Mouse (Mus musculus) macrophage (primary cell): ENCODE data around the gene Kcnj9. TPM values are rescaled to one million over a fixed set of nuclear protein-coding genes. Genes with fewer than 3 reads are reported as not detected.
A peak's percentile ranks its signal among the peaks of the same experiment; 100 is the strongest.

ENCODE experiments used
- H3K27ac ChIP-seq: fragments of 350-480 bp; formaldehyde crosslinking; 2 replicates; pipeline ENCODE4 v1.9.0; 2021
- H3K36me3 ChIP-seq: fragments of 350-480 bp; formaldehyde crosslinking; 2 replicates; pipeline ENCODE4 v1.9.0; 2021; ENCODE audit errors: inconsistent target
- H3K4me3 ChIP-seq: fragments of 350-480 bp; formaldehyde crosslinking; 2 replicates; pipeline ENCODE4 v1.9.0; 2021; ENCODE audit errors: inconsistent target
- H3K79me2 ChIP-seq: fragments of 350-480 bp; formaldehyde crosslinking; 2 replicates; pipeline ENCODE4 v1.9.0; 2021; ENCODE audit errors: inconsistent target
- WGBS: methylation state at CpG from one replicate; pipeline ENCODE4 v1.1.7; 2026; ENCODE audit warnings: inconsistent platforms; ENCODE audit not compliant: missing documents; 5-methylcytosine and 5-hydroxymethylcytosine counted together
- polyA plus RNA-seq: library from polyadenylated mRNA; stranded (reverse); fragments of 250-400 nt; gene quantifications from 3 replicates; pipeline ENCODE4 v1.2.4, GENCODE M21; 2018; ENCODE audit warnings: inconsistent platforms
- total RNA-seq, 78 experiments: library from RNA; depleted of rRNA; stranded (reverse); fragments of 250-400 nt; gene quantifications; 1 replicate in 9 of 78; 2 replicates in 24 of 78; 3 replicates in 43 of 78; 4 replicates in 2 of 78; pipeline ENCODE4 v1.2.4; 2018; ENCODE audit warnings: inconsistent platforms in 56 of 78

Kcnj9 gene
- total RNA-seq (2018; cell fraction: chromatin; rRNA removed), result under 1 TPM in 5 of 26 experiments, not detected in 21; 0.17 to 0.40 (median 0.33) TPM
- total RNA-seq (2018; cell fraction: cytosol; rRNA removed), result under 1 TPM in 1 of 26 experiments, not detected in 25; 0.03 TPM
- under 1 TPM in 6 of 26 experiments, not detected in 20; 0.24 to 0.59 (median 0.31) TPM for total RNA-seq (2018; cell fraction: nucleus; rRNA removed)
- polyA plus RNA-seq, result 0.06 to 0.33 TPM in 2 of 3 replicates, not detected in the other

DNA sequence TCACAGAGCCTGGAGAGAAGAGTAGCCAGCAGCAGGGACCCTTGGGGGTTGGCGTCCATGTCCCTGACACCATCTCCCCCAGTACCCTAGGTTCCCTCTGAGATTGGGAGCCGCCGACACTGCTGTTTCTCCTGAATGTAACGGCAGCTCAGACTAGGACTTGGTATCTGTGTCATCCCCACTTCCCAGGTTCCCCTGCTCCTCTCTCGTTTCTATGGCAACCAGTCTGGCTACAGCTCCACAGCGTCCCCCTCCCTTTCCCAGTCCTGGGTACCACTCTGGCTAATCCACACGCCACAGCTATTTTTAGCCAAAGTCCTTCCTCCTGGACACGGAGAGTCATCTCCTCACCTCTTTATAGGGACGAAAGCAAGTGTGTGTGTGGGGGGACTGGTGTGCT is at the start of gene Kcnj9:
Kcnj9 (minus strand) TSS at position 188 of the 400 bp plus-strand sequence.
- Histone ChIP-seq H3K36me3 (no peaks in the 10 kb centered on the region), H3K27ac (no peak within 1 kb of the TSS), H3K4me3 (no peak within 1 kb of the TSS), H3K79me2 (no peaks in the 10 kb centered on the region)
- 72% methylated on average over 9 of the region's 9 CpGs for WGBS

DNA sequence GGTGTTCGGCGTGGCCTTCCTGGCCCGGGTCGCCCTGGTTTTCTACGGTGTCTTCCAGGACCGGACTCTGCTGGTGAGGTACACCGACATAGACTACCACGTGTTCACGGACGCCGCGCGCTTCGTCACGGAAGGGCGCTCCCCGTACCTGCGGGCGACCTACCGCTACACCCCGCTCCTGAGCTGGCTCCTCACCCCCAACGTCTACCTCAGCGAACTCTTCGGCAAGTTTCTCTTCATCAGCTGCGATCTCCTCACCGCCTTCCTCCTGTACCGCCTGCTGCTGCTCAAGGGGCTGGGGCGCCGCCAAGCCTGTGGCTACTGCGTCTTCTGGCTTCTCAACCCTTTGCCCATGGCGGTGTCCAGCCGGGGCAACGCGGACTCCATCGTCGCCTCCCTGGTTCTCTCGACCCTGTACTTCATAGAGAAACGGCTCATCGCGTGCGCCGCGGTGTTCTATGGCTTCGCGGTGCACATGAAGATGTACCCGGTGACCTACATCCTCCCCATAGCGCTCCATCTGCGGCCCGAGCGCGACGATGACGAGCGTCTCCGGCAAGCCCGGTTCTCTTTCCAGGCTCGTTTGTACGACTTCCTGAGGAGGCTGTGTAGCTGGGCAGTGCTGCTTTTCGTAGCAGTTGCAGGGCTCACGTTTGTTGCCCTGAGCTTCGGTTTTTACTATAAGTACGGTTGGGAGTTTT is 47.8 kb upstream of the Kcnj9 start:
- peak overlapping the region; percentile 77 for H3K4me3 ChIP-seq
- peaks cover 17% of the 10 kb centered on the region; the same call in 1 of the 2 replicates for H3K36me3 ChIP-seq
- WGBS, result under 1% methylated on average over 62 of the region's 62 CpGs
- H3K27ac ChIP-seq, result peak overlapping the region; percentile 28; the same call in 1 of the 2 replicates
- peaks cover 54% of the 10 kb centered on the region for H3K79me2 ChIP-seq

DNA sequence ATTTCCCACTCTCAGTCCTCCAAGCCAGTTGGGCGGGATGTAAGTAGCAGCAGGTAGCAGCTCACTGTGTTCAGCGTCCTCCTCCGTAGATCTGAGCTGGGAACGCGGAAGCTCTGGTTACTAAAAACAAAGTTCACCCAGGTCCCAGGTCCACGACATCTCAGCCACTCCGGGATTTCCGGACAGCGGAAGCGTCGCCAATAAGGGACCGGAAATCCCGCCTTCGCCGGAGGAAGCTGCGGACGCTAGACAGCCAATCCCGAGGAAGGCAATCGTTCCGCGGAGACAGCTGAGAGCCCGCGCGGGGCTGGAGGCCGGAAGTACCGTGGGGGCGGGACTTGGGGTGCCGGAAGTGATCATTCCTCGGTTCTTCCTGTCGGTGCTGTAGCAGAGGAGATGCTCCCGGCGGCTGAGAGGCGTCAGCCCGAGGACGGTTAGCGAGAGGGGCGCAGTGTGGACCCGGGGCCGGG is 47.1 kb upstream of the Kcnj9 start, which contains the start of gene Pigm:
Pigm (plus strand) TSS at position 349 of the 470 bp plus-strand sequence.
- WGBS, result 0% methylated on average over 39 of the region's 39 CpGs
- H3K4me3 ChIP-seq, result peak within 1 kb of the TSS; percentile 77

DNA sequence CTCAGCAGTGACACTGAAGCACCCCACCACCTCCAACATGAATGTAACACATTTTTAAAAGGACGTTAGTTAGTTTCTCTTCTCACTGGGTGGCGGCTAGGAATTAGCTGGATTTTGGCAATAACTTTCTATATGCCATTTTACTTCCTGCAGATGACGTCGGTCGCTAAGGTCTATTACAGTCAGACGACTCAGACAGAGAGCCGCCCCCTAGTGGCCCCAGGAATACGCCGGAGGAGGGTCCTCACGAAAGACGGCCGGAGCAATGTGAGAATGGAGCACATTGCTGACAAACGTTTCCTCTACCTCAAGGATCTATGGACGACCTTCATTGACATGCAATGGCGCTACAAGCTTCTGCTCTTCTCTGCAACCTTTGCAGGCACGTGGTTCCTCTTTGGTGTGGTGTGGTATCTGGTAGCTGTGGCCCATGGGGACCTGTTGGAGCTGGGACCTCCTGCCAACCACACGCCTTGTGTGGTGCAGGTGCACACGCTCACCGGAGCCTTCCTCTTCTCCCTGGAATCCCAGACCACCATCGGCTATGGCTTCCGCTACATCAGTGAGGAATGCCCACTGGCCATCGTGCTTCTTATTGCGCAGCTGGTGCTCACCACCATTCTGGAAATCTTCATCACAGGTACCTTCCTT is 39.8 kb upstream of the Kcnj9 start:
- Histone ChIP-seq H3K36me3 (no peaks in the 10 kb centered on the region), H3K4me3 (no peak overlapping the region), H3K79me2 (no peaks in the 10 kb centered on the region), H3K27ac (no peak overlapping the region)
- WGBS, result 39% methylated on average over 22 of the region's 23 CpGs

More for the DNA sequence above, 47.1 kb upstream of the Kcnj9 start, which contains the start of gene Pigm:
- H3K27ac ChIP-seq, result peak within 1 kb of the TSS; percentile 62
- peaks cover 47% of the 10 kb centered on the region for H3K79me2 ChIP-seq
- H3K36me3 ChIP-seq, result peaks cover 10% of the 10 kb centered on the region; the same call in 1 of the 2 replicates

DNA sequence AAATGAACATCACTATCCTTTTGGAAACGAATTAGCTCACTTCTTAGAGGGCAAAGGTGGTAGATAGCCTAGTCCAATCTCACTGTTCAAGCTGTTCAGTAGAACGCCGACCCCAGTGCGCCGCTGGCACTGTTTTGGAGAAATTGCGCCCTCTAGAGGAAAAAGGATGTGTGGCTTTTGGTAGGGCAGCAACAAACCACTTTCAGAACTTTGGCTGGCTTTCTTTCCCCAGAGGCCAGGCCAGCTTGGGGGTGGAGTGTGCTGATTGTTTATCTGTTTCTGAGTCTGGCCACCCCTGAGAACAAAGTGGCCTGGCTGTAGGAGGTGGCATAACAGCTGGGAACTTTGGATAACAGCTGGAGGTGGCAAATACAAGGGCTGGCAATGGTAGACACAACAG is 35.6 kb upstream of the Kcnj9 start:
- 23% methylated on average over 6 of the region's 6 CpGs for WGBS
- Histone ChIP-seq H3K36me3 (no peaks in the 10 kb centered on the region), H3K79me2 (no peaks in the 10 kb centered on the region), H3K27ac (no peak overlapping the region), H3K4me3 (no peak overlapping the region; the same call in 1 of the 2 replicates)

DNA sequence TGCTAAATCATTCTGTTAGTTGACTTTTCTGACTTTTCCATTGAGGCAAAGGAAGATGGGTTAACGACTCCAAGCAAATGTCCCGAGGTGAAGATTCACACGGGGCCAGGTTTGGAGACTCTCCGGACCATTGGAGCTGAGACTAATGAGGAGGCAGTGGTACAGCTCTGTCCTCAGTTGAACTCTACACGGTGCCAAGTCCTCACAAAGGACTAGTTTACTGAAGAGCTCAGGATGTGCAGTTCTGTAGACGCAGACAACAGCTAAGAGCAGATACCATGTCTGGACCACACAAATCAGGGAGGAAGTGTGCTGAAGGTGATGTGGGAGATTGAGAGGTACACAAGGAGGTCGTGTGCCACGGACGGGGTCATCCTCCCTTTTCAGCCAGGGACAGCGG is 29.2 kb upstream of the Kcnj9 start:
- 85% methylated on average over 10 of the region's 10 CpGs for WGBS
- Histone ChIP-seq H3K4me3 (no peak overlapping the region), H3K79me2 (no peaks in the 10 kb centered on the region), H3K36me3 (no peaks in the 10 kb centered on the region), H3K27ac (no peak overlapping the region)

DNA sequence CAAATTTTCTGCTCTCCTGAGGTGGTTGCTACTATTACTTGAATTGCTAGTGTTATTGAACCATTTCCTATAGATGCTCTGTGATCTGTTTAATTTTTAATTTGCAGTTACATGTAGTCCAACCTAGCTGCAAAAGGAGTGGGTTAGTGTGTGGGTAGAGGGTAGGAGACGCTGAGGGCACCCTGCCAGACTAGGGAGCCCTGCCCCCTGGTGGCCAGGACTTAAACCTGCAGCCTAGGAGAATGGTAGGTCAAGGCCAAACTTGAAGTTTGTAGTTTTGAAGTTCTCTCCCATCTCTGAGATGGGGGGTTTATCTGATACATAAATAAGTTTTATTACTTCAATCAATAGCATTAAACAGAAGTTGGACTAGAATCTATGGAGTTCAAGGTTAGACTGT is 28.4 kb upstream of the Kcnj9 start:
- no peaks in the 10 kb centered on the region for H3K36me3 ChIP-seq
- no peaks in the 10 kb centered on the region for H3K79me2 ChIP-seq
- 0% methylated on average over 1 of the region's 1 CpGs for WGBS
- H3K27ac ChIP-seq, result no peak overlapping the region
- no peak overlapping the region for H3K4me3 ChIP-seq

DNA sequence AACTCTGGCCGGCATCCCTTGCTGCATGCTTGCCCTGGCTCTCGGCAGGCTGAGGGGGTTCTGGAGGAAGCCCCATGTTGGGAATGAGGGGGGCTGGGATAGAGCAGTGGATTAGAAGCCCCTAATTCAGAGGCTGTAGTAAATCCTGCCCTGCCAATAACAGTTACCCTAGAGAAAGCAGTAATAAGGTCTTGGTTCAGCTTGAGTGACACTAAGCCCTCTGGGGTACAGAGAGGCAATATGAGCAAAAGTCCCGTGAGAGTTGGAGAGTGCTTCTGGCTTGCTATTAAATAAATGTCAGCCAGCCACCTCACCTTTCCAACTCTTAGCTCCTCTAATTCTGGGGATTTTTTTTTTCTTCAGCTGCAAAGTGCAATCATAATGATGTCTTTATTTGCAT is 26.2 kb upstream of the Kcnj9 start:
- no peak overlapping the region for H3K4me3 ChIP-seq
- no peaks in the 10 kb centered on the region for H3K79me2 ChIP-seq
- WGBS, result 88% methylated on average over 3 of the region's 3 CpGs
- H3K36me3 ChIP-seq, result no peaks in the 10 kb centered on the region
- H3K27ac ChIP-seq, result no peak overlapping the region

DNA sequence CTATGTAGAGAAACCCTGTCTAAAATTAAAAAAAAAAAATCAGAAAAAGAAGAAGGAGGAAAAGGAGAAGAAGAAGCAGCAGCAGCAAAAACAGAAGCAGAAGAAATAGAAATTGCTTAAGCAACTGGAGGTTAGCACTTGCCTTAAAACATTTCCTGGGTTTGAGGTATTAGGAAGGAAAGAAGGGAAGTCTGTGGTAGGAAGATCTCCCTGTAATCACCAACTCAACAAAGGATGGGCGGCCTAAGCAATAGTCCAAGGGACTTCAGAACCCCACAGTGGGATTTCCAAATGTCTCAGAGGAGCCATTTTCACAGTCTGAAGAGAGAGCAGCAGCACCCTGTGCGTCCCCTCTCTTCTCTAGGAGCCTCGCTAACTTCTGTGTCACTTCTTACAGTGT is 23.3 kb upstream of the Kcnj9 start:
- no peaks in the 10 kb centered on the region for H3K36me3 ChIP-seq
- 14% methylated on average over 3 of the region's 3 CpGs for WGBS
- H3K27ac ChIP-seq, result 0 out of 2 replicates have a peak overlapping the region, but pooled peaks have one; percentile 14

DNA sequence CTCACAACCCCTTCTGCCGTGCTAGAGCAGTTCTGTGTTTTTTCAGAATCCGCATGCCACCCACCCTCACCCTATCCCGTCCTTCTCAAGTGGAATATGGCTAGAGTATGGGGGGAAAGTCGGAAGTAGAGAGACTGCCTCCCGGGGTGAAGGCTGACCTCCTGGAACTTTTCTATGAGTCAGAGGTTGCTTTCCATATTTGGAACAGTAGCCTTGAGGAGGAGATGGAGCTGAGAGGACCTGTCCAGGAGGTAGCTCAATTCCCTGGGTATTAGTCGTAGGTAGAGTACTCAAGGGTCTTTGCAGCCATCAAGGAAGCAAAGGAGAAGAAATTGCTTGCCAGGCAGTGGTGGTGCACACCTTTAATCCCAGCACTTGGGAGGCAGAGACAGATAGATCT is 22.9 kb upstream of the Kcnj9 start:
- WGBS, result 69% methylated on average over 6 of the region's 6 CpGs
- Histone ChIP-seq H3K36me3 (no peaks in the 10 kb centered on the region), H3K27ac (no peak overlapping the region), H3K4me3 (no peak overlapping the region), H3K79me2 (no peaks in the 10 kb centered on the region)

More for the DNA sequence above, 23.3 kb upstream of the Kcnj9 start:
- H3K79me2 ChIP-seq, result no peaks in the 10 kb centered on the region
- H3K4me3 ChIP-seq, result no peak overlapping the region

DNA sequence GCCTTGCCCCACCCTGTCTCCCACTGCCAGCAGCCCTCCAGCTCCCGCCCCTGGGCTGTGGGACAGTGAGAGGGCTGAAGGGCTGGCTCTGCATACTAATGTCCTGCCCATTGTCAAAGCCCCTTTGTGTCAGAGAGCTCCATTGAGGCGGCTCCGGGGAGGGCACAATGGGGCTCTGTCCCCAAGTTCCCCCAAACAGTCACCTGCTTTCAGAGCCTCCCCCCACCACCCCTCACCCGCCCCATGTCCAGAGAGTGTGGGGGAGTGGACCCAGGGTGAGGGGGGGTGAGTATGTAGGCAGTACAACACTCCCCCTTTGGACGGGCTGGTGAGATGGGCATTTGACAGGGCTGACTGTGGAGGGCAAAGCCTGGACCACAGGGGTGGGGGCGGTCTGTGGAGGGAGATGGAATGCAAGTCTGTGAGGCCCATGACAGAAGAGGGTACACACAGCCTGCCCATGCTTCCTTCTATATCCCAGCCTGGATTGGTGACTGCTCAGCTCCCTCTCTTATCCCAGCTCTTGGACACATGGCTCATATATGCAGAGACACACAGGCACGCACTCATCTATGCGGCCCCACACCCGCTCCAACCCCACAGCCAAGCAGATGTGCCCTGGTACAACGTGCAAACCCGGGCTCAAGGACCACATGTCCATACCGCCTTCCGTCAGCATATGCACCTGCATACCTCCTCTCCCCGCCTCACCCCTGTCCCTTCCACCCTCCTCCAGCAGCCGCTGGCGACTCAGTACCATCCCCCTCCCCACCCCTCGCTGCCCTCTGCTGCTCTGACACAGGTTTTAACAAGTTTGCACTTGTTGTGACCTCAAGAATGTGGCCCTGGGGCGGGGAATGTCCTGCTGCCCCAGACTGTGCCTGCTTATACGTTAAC is 21.0 kb upstream of the Kcnj9 start:
- H3K36me3 ChIP-seq, result no peaks in the 10 kb centered on the region
- 75% methylated on average over 19 of the region's 19 CpGs for WGBS
- H3K79me2 ChIP-seq, result no peaks in the 10 kb centered on the region
- H3K27ac ChIP-seq, result no peak overlapping the region
- H3K4me3 ChIP-seq, result no peak overlapping the region

DNA sequence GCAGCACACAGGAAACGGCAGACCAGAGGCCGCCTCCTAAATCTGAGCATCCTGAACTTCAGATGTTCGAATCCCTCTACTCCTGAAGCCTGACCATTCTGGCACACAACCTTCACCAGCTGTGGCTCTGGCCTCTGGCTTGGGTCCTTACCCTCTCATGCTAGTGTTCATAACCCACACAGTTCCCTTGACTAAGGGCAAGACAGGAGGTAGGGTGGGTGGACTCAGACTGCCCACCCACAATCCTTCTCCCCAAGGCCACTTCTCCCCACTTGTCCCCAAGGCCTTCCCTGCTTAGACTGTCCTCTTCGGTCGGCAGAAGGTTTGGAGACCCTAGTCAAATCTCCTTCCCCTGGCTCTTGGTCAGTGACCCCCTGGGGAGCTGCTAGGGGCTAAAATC is 20.4 kb upstream of the Kcnj9 start:
- 95% methylated on average over 5 of the region's 5 CpGs for WGBS
- H3K4me3 ChIP-seq, result no peak overlapping the region
- H3K79me2 ChIP-seq, result no peaks in the 10 kb centered on the region
- no peaks in the 10 kb centered on the region for H3K36me3 ChIP-seq
- no peak overlapping the region for H3K27ac ChIP-seq

DNA sequence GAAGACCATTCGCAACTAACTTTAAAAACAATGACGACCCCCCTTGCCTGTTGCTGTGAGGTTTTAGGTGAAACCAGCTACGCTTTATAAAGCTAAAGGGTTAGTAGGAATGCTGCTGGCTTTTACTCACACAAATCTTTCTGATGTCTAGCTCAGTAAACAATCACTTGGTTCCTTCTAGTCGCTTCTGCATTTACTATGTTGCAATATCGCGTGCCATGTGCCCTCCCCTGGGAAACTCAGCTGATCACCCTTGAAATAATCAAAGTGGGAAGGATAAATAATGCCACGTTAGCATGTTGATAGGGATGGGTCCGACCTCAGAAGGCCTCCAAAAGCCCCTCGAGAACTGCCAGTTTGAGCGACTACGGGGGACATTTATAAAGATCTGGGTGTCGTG is 18.3 kb upstream of the Kcnj9 start:
- Histone ChIP-seq H3K27ac (peak overlapping the region; percentile 22), H3K36me3 (no peaks in the 10 kb centered on the region), H3K4me3 (no peak overlapping the region), H3K79me2 (no peaks in the 10 kb centered on the region)
- WGBS, result 71% methylated on average over 11 of the region's 12 CpGs

DNA sequence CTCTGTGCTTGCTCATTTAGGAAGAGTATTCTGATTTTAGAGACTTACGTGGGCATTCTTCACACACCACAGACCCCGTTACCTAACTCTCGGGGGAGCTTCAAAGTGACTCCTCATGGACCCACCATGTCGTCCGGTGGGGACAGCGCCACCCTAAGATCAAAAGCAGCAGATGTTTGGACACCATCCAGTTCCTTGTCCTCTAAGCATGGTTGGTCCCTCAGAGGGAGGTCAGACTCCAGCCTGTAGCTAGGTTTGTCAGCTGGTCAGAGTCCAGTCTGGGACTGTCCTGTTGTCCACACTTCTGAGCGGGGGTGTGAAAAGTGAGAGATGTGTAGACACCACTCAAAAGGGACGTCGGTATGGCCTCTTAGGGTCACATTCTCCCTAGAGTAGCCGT is 17.6 kb upstream of the Kcnj9 start:
- no peaks in the 10 kb centered on the region for H3K36me3 ChIP-seq
- H3K79me2 ChIP-seq, result no peaks in the 10 kb centered on the region
- WGBS, result 88% methylated on average over 10 of the region's 10 CpGs
- peak overlapping the region; percentile 22; the same call in 1 of the 2 replicates for H3K27ac ChIP-seq
- H3K4me3 ChIP-seq, result no peak overlapping the region
